Mouse (Mus musculus) left cerebral cortex, adult 18-20 months (tissue): ENCODE data around the gene Tmem86a. TPM values are rescaled to one million over a fixed set of nuclear protein-coding genes. Genes with fewer than 3 reads are reported as not detected.

Experiments used
- DNase-seq, 2 experiments: peaks; one replicate each; pipeline ENCODE4 v3.0.0; 2021 to 2022; ENCODE audit warnings: low spot score in 2 of 2, mixed read lengths in 1 of 2
- microRNA-seq, 2 experiments: library from miRNA; unstranded; fragments of <30 nt; microRNA quantifications; one replicate each; pipeline ENCODE4 v1.2.0; 2021
- total RNA-seq, 2 experiments: library from RNA; stranded (reverse); gene quantifications; 2 replicates each; pipeline ENCODE4 v1.2.3; 2021

Gene Tmem86a
- total RNA-seq, 2 experiments from 2014 or later: 13.2 to 13.5 TPM

- DNase-seq: no peak
These were observed 23.4 kb downstream of the Tmem86a start for GRCm38 (mm10) chr7:47073536-47074521.

DNA sequence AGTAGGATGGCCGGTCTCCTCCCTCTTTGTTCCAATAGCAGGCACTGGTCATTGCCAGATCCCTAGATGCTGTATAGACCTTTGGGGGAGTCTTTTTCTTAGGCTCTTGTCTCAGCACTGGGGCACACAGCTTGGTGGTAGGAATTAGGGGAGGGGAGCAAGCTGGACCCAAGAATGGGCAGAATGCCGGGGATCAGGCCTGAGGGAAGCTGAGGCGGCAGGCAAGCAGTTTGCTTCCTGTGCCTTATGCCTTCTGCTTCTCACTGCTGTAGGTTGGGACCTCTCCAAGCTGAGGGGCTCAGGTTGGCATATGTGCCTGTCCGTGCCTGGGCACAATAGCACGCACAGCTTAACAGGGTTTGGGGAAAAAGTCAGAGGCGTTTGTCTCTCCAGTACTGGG is 25.8 kb downstream of the Tmem86a start:
- DNase-seq: no peak

DNA sequence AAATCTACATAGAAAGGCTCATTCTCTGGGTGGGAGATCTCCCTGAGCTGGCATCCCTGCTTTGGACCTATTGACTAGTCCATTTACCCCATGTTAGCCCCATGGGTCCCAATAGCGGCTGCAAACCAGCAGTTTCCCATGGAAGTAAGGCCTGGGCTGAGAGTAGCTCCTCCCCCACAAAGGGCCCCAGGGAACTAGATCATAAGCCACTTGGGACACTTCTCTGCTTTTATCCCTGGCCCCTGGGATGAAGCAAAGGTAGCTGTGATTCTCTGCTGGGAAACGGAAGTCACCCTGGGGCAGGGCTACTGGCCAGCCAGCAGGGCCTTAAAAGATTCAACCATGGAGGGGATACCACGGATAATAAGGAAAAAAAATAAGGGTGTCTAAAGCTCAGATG is 26.3 kb downstream of the Tmem86a start:
- DNase-seq: no peak

DNA sequence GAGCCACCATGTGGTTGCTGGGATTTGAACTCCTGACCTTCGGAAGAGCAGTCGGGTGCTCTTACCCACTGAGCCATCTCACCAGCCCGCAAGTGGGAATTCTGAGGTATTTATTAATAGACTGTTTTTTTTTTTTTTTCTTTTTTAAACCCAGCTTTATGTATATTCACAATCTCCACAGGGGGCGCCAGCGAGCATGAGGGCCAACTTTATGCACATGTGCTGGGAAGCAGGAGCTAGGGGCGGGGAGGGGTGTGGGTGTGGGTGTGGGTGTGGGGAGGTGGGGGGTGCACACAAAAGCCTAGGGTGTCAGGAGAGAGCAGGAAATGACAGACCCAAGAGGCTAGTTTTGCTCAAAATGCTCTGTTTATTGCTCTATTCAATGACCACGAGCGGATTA is 27.1 kb downstream of the Tmem86a start:
- DNase-seq: peak in 1 of 2 experiments; percentile 50

GRCm38 (mm10) chr7:47080868-47081267 is 30.5 kb downstream of the Tmem86a start:
- no peak for DNase-seq

DNA sequence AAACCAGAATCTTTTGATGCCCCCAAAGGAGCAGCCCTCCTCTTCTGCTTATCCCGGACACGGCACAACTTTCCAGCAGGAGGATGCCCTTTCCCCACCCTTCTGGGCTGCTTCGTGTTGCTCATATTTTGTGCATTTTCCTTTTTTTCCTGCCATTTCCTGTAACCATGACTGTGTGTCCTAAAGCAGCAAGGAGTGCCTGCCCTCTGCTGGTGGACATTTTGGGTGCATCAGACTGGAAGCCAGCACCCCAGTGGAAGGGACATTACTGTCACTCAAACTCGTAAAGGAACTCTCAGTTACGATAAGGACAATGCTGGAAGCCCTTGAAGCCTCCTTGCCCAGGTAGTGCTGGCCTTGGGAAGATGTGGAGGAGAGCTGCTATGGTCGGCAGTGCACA is 30.9 kb downstream of the Tmem86a start:
- peak; percentile 70 to 75 for DNase-seq

DNA sequence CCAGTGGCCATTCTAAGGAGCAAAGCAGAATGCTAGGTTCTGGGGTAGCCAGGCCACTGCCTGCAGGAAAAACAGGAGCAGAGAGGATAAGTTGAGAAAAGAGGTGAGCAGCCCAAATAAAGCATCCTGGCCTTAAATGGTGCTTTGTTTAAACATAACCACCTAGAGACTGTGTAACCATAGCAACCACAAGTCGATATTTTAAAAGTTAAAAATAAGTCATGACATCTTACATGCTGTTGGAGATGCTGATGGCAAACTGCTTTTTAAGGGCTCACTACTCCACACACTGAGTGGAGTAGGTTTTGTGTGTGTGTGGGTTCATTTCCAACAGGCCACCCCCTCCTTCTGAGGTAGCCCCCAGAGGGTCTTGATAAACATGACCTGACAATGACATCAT is 34.7 kb downstream of the Tmem86a start:
- DNase-seq: no peak

DNA sequence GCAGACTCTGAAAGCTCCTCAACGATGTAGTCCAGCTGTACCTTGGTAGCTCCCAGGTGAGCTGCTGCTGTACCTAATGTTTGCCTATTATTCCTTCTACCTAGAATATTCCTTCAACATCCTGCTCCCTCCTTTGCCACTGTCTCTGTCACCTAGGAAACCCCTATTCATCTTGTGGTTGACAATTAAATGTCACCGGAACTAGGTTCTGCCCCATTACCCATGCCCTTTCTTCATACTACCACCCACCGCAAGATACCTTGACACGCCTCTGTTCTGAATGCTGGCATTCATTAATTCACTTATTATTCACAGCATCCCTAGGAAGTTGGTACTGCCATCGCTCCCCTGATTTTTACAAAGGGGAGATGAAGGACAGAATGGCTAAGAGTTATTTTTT is 43.5 kb downstream of the Tmem86a start:
- no peak for DNase-seq

DNA sequence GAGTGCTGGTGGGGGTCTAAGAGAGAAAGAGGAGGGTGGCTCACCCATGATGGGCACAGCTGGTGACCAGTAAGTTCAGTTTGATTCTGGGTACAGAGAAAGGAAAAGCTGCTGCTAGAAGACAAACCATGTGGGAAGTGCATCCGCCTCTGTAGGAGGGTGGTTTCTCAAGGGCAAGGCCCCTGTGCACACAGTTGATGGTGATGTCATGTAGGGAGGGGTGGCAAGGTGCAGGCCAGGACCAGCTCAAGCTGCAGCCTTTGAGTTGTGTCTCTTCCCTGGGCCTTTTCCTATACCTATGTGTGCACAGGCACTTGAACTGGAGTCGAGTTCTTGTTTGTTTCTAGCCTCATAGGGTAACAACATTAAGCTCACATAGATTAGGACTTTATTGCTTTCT is 44.6 kb downstream of the Tmem86a start:
- DNase-seq: no peak

DNA sequence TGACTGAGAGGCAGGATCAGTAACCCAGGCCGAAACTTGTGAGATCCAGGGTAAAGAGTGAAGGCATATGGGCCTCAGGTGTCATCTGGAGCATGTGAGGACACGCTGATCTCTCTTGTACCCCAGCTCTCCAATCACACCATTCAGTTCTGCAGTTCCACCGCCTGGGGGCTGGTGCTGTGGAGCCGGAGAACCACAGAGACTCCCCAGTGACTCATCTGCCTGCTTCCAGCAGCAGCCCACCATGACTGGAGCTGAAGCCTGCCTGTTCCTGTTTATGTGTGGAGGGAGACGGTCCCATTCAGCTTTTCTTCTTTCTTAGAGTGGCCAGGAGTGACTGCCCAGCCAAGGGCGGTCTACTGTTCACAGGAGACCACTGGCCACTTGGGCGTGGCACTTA is 47.6 kb downstream of the Tmem86a start:
- DNase-seq: peak; percentile 52 to 62

DNA sequence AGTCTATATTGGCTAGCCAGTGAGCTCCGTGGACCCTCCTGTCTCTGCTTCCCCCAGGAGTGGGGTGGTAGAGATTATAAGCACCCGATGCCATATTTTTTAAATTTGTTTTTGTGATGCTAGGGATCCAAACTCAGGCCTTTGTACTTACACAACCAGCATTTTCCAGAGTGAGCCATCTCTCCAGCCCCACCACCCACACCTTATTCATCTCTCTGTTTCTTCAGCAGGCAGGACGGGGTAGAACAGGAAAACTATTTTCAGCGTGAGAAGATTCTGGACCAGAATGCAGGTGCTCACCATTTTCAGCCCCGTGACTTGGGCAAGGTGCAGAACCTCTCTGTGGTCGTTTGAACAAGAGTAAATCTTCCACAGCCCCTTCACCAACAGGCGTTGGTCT is 48.9 kb downstream of the Tmem86a start:
- no peak for DNase-seq

- no peak for DNase-seq
These were observed 50.2 kb downstream of the Tmem86a start for GRCm38 (mm10) chr7:47100615-47101014.

DNA sequence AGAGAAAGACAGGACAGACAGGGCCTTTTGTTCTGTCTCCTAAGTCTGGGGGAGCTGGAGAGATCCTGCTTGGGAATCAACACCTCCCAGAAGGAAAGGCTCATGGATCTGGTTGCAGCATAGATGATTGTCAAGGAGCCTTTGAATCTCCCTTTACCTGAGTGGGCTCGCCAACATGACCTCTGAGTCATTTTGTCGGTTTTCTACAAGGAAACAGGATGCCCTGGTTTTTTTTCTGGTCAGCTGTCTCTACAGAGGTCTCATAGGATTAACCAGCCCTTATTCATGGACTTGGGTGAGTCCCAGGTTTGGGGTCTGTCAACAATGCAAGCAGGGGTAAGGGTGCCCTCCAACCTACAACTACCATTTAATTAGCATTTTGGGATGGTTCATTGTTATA is 52.6 kb downstream of the Tmem86a start:
- DNase-seq: no peak

DNA sequence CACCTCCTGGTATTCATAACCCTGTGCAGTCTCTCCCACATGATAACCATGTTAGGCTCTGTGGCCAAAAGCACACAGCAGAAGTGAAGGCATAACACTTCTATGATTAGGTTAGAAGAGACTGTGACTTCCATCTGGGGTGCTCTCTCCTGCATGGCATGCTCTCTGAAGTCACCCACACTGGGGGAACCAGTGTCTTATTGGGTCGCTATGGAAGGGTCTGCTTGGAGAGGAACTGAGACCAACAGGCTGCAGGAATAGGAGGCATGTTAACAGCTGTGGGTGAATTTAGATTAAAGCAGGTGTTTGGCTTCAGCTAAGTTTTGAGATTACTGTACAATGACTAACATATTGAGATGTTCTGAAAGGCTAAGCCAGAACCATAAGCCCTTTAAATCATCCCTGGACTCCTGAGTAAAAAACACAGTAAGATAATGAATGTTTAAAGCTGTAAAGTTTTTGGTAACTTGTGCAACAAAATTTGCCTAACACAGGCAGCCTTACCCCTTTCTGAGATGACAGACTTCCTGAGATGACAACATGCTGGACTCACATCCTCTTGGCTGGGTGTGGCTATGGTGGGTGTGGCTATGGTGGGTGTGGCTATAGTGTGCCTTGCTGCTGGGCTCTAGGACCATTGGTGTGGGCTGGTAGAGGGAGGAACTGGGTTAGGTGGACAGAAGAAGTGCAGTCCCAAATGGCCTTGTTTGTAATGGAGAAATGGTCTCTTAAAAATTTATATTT is 53.4 kb downstream of the Tmem86a start:
- DNase-seq: no peak

Small RNA genes within 50 kb of the gene (microRNA-seq; reads per million reads assigned to microRNA genes)
- 5.7 to 6.3 reads per million in 2 experiments for gene Mir7056

Other genes starting within 250 kb of the Tmem86a start
- 100 to 1,000 TPM; 342 to 355 TPM for gene Ldha, start 209.1 kb upstream of the Tmem86a start, total RNA-seq
- not detected for gene Ldhc, start 189.4 kb upstream of the Tmem86a start, total RNA-seq
- gene Tsg101, start 130.6 kb upstream of the Tmem86a start, total RNA-seq: 10 to 100 TPM; 67.9 to 70.2 TPM
- 10 to 100 TPM; 15.7 to 17.2 TPM for gene Uevld, start 92.1 kb upstream of the Tmem86a start, total RNA-seq
- not detected for gene Gm9999, start 67.0 kb upstream of the Tmem86a start, total RNA-seq
- gene Spty2d1, start 42.2 kb upstream of the Tmem86a start, total RNA-seq: 10 to 100 TPM; 17.4 to 20.2 TPM
- gene Ptpn5, start 83.1 kb downstream of the Tmem86a start, total RNA-seq: 100 to 1,000 TPM; 187 to 189 TPM
- gene Mrgpra6, start 154.3 kb downstream of the Tmem86a start, total RNA-seq: not detected
- gene Mrgpra9, start 202.2 kb downstream of the Tmem86a start, total RNA-seq: not detected